Mouse (Mus musculus): ENCODE data around the gene Exo5. TPM values are rescaled to one million over a fixed set of nuclear protein-coding genes. Genes with fewer than 3 reads are reported as not detected.

Gene Exo5
- total RNA-seq, 2 experiments from 2014 or later: 8.2 to 8.8 TPM

DNA sequence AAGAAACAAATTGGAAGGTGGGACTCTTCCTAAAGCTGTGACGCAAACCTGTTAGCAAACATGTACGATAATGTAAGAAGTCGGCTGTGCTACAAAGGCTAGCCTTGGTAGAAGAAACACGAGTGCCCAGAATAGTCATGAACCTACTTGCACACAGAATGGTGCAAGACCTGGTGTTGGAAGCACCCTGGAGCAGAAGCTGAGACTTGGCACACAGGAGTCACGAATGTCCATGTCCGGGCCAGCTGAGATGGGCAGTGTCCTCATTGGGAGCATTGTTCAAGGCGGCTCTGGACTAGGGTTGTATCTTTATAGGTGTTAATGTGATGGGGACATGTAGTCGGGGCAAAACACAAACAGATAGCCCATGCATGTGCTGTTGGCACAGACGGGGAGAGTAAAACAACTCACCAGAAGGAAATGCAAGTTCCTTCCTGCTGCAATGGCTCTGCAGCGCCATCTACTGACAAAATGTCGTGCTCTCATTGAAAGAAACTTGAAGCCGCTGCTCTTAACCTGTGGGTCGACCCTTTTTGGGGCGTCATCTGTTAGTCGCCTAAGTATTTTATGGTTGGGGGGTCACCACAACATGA lies 15.2 kb downstream of the Exo5 start:
- DNase-seq (ENCODE audit: low spot score in 2 of 2): peak; percentile 39 to 58

GRCm38 (mm10) chr4:120905644-120906043 lies 19.2 kb downstream of the Exo5 start:
- no peak for DNase-seq (ENCODE audit: low spot score in 2 of 2)

GRCm38 (mm10) chr4:120904533-120904932 lies 20.3 kb downstream of the Exo5 start:
- DNase-seq (ENCODE audit: low spot score in 2 of 2): no peak

- no peak for DNase-seq (ENCODE audit: low spot score in 2 of 2)
Observed at GRCm38 (mm10) chr4:120895810-120896584, 28.8 kb downstream of the Exo5 start.

- DNase-seq (ENCODE audit: low spot score in 2 of 2): no peak
Observed at GRCm38 (mm10) chr4:120895226-120895625, 29.6 kb downstream of the Exo5 start.

DNA sequence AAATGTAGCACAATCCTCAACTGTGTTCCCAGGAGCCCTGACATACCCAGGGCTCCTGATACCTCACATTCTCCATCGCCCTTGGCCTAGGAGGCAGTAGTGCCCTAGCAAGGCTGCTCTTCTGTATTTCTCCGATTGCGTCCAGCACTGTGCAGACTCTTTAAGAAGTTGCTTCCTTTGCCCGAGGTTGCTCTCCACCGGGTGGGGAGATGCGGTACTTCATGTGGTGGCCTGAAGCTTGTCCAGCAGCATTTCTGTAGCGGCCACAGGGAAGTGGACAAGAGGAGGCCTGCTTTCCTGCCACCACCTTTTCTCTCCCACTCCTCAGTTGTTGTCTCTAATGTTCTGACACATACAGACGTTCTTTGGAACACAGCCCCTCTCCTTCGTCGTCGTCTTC lies 30.2 kb downstream of the Exo5 start:
- no peak for DNase-seq (ENCODE audit: low spot score in 2 of 2)

DNA sequence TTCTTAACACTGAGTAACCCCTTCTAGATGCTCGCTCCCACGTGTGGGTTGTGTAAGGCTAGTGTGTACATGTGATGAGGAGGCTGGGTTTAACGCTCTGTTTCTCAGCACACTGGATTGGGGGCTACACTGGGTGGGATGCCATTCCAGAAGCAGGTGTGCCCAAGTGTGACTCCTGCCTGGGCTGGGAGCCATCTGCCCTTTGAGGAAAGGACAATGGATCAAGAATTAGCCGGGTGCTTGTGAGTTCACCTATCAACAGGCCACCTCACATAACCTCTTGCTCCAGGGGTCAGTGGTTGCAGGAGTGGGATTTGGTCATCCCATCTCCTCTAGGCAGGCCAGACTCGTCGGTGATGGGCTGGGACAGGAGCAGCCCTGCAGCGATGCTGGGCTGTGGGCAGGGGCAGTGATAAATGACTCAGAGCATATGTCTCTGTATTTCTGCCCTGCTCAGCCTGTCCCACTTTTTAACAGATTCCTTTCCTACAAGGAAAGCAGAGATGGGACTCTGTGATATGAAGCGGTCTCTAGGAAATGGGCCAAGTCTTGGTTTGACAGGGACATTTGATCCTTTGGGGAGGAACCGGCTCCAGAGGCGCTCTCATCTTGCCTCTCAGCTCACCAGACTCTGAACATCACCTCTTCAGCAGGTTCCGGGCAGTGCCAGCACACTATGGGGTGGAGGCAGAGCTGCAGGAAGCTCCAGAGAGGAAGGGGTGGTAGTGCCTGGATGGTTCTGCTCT lies 31.0 kb downstream of the Exo5 start:
- DNase-seq (ENCODE audit: low spot score in 2 of 2): no peak

DNA sequence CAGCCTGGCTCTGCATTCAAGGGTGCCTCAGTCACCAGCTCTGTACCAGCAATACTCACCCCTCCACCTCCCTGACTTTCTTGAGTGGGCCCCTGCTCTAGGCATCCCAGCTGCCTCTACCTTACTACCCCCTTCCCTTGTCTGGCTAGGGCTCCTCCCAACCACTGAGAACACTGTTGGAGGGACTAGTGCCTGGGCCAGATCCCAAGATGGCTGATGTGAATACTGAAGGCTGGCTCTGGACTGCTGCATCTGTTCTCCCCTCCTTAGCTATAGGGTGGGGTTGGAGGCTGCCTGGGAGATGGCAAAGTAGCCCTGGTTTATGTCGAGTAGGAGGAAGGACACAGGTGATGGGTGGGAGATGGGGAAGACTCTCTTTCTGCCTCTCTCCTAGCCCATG lies 32.3 kb downstream of the Exo5 start:
- DNase-seq (ENCODE audit: low spot score in 2 of 2): no peak

DNA sequence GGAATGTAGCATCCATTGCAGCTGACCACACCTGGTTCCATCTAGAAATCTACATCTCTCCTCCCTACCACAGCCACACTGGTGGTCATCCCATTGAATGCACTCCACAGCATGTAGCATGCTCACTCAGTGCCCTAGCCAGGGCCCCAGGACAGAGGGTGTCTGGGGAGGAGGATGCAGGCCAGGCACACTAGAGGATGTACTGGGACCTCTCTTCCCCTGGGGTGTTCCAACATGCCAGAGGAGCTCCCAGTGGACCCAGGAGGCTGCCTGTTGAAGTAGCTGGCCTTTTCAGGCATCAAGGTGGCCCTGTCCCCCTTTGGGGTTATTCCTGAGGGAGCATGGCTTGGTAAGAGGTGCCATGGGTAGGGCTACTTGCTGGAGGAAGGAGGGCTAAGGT lies 32.9 kb downstream of the Exo5 start:
- DNase-seq (ENCODE audit: low spot score in 2 of 2): no peak

DNA sequence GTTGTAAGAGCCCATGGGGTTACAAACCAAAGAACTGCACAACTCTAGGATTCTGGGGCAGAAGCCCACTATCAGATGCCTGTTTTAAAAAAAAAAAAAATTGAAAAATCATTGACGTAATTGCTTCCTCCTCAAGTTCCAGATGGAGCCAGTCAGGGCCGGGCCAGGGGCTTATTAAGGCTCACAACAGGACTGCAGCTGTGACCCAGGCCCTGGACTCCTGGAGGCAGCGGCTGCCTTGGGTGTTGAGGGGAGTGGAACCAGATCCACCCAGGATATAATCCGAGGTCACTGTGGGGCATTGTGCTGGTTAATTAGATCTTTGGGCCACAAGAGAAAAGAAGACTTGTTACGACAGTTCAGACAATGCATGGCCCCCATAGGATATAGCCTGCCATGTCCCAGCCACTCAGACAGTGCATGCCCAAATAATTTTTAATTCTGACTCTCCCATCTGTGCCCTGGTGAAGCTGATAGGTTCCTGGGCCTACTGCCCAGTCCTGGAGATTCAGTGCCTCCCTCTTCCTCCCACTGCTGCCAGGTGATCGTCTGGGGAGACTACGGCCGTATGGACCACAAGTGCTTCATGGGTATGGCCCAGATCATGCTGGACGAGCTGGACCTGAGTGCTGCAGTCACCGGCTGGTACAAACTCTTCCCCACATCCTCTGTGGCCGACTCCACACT lies 33.9 kb downstream of the Exo5 start:
- DNase-seq (ENCODE audit: low spot score in 2 of 2): no peak

DNA sequence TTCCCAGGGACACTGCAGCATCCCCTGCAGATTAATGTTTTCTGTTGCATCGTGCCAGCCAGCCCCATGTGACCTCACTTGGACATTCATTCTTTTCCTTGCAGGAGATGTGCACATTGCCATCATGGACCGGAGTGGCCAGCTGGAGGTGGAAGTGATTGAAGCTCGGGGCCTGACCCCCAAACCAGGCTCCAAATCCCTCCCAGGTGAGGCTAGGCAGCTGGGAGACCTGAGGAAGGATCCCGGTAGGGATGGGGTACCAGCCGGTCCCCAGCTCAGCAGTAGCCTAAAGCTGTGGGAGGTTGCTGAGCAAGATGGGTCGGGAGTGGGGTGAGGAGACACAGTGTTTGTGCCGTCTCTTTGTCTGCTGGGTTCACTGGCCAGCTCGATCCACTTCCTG lies 35.9 kb downstream of the Exo5 start:
- no peak for DNase-seq (ENCODE audit: low spot score in 2 of 2)

DNA sequence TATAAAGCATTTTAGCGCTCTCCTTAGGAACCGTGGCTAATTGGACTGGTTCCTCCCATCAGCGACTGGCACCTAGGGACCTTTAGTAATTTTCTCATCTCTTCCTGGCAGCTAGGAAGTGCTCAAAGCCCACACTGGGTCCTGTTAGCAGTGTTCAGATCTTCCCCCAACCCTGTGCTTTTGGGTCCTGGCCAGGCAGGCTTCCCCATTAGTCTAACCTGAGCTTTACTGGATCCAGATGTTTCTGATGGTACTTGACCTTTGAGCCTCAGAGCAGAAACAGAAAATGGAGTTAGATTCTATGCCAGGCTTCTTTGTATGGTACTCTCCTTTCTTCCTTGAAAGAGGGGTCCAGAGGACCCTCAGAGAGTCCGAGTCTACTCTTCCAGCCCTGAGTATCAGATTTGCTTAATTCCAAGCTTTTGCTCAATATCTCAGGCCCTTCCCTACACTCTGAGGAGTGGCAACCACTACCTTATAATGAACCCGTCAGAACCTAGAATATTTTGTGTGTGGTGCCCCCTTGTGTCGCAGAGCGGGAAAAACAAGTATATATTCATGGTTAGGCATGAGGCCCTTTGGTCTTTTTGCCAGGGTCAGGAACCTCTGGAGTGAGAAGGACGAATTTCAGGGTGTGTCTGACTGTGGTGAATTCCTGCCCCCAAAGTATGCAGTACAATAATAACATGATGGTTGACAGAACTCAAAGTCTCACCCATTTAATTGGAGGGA lies 37.3 kb downstream of the Exo5 start:
- DNase-seq (ENCODE audit: low spot score in 2 of 2): peak; percentile 49 to 55

GRCm38 (mm10) chr4:120886811-120887210 lies 38.0 kb downstream of the Exo5 start:
- DNase-seq (ENCODE audit: low spot score in 2 of 2): no peak

DNA sequence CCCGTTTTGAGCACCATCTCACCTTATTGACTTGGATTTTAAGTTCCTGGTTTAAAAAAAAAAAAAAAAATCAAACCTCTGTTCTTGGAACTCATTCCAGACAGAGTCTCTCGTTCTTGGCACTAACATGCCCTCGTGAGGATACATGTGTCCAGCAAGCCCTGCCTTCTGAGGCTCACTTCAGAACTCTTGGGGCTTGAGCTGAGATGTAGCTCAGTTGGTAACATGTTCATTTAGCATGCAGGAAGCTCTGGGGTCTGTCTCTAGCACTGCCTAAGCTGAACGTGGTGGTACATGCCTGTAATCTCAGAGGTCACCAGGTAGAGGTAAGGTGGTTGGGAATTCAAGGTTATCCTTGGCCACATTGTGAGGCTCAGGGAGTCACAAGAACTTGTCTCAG lies 38.7 kb downstream of the Exo5 start:
- no peak for DNase-seq (ENCODE audit: low spot score in 2 of 2)

DNA sequence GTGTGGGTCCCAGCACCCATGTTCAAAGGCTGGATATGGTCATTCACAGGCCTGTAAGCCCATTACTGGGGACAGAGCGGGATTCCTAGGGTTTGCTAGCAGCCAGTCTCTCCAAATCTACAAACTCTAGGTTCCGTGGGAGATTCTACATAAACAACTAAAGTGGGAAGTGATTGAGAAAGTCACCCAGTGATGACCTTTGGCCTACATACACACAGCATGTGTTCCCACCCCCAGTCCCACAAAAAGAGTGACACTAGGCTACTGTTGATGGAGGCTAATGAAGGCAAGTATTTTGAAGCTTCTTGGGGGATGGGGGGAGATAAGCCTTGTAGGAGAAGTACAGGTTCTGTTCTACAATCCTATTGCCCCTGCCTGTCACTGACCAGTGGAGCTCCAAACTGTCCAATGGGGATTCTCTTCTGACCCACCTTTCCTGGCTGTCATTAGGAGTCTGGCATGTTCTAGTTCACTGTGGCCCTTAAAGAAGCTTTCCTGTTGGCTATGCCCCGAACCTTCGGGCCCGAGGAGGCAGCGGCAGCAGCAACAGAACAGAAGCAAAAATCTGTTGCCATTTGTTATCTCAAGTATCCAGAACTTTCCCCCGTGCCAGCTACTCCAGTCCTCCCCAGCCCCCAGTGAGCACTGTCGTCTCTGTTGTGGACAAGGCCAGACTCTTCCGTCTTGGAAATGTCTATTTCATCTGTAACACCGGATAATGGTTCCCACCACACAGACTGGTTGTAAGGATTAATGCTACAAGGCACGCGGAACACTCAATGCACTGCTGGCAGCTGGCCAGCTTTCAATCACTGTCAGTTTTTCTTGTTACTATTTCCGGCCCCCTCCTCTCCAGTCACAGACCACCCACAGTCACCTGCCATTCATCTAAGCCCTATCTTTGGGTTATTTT lies 39.4 kb downstream of the Exo5 start:
- no peak for DNase-seq (ENCODE audit: low spot score in 2 of 2)

DNA sequence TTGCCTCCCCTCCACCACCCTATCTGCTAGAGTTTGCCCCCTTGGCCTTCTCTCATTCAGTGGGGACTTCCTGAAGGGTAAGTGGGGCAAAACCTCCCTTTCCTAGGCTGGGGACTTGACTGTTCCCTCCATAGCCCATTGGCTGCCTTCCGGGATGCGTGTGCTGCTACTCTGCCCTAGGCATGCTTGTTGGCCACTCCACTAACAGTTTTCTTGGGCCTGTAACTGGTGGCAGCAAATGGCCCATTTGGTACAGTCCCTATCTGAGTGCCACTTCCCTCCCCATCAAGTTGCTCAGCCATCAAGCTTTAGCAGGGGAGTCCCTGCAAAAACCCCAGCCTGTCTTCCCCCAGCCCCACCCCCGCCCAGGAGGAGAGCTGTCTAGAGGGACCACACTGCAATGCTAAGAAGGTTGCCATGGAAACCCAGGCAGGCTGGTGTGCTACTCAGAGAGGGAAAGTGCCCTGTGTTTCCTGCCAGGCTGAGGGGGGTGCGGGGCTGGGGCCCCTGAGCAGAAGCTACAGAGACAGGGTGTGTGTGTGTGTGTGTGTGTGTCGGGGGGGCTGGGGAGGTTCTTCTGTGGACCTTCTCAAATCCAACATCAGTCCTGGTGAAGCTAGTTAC lies 42.7 kb downstream of the Exo5 start:
- DNase-seq (ENCODE audit: low spot score in 2 of 2): no peak

- DNase-seq (ENCODE audit: low spot score in 2 of 2): no peak
Observed at GRCm38 (mm10) chr4:120880731-120881432, 43.9 kb downstream of the Exo5 start.

DNA sequence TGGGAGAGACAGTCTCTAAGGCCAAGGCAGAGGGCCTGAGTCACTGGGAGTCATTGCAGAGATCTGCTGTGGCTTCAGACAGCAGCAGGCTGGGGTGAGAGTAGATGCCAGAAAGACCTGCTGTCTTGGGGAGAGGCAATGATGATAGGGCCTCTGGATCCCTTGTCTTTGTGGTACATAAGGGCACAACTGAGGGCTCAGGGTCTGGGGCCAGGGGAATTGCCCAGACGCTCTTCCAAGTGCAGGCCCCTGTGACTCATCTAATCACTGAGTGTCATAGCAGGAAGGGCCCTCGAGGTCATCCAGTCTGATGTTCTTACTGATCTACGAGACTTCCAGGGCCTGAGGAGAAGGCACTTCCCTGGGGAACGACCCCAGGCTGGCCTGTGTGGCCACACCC lies 45.4 kb downstream of the Exo5 start:
- peak in 1 of 2 experiments; percentile 24 for DNase-seq (ENCODE audit: low spot score in 2 of 2)

DNA sequence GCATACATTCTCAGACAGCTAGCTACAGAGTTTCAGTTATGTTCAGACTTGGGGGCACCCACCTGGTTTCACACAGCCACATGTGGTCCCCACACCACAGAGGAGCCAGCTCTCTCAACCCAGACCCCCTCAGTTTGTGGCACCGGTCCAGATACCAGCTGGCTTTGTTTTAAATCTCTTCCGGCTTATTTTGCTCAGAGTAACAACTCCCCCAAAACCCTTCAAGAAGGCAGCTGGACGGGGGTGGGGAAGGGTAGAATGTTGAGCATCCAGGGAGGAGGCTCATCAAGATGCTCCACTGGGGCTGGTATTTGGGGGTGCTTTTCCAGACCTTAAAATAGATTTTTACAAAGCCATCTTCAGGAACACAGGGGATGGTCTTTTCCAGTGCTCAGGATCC lies 46.1 kb downstream of the Exo5 start:
- no peak for DNase-seq (ENCODE audit: low spot score in 2 of 2)

Measured in adrenal gland, adult 18-20 months (tissue).